Mouse (Mus musculus) thymus, adult 2 months (tissue): ENCODE measurements around the gene Itgam.

ENCODE experiments used
- CTCF ChIP-seq: fragments of 200-500 bp; IDR thresholded peaks from 2 replicates; pipeline ENCODE4 v1.5.1; 2012; ENCODE audit warnings: mild to moderate bottlenecking, control low read depth, low read length, moderate library complexity, borderline replicate concordance; ENCODE audit not compliant: control insufficient read depth, poor library complexity, insufficient read depth; ENCODE audit errors: extremely low read depth
- POLR2A ChIP-seq: fragments of 200-500 bp; IDR thresholded peaks from 2 replicates; pipeline ENCODE4 v1.6.1; 2012; ENCODE audit warnings: mild to moderate bottlenecking, low read length, control low read depth, moderate library complexity; ENCODE audit not compliant: control insufficient read depth, poor library complexity, insufficient read depth; ENCODE audit errors: extremely low read depth

DNA sequence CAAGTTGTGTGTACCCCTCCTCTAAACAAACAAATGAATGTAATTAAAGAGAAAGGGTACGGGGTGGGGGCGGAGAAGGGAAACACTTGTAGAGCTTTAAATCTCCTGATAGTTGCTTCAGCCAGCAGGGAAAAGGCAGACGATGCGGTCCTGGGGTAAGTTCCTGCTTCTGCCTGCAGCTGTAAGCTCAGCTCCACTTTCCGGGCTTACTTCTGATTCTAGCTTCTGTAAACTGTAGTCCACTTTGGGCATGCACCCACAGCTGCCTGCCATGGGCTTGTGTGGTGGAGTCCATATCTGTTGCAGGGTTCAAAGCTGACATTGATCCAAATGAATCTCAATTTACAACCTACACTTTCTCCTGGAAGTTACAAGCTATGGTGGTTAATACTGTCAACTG lies 9.4 kb upstream of the Itgam start:
- TF ChIP-seq CTCF (no peak), POLR2A (no peak)
